Mouse (Mus musculus) heart, postnatal 0 days (tissue): Measurements from ENCODE around the gene Pou3f1. TPM values are rescaled to one million over a fixed set of nuclear protein-coding genes. Genes with fewer than 3 reads are reported as not detected.

Source experiments
- ATAC-seq: fragments of 200-750 bp; cut with Nextera tagmentation; 2 replicates; pipeline ENCODE4 v1.8.0; 2017; ENCODE audit warnings: low read depth, moderate number of reproducible peaks, moderate library complexity; ENCODE audit not compliant: insufficient read depth
- DNase-seq: peaks from one replicate; pipeline ENCODE4 v3.0.0-alpha.2; 2016; ENCODE audit warnings: low spot score
- H3K27ac ChIP-seq: fragments of 300-500 bp; sonication (generic); 2 replicates; pipeline ENCODE4 v1.5.1; 2014; ENCODE audit warnings: low read depth, mild to moderate bottlenecking
- H3K27me3 ChIP-seq: fragments of 300-500 bp; sonication (generic); 2 replicates; pipeline ENCODE4 v1.6.1; 2014; ENCODE audit warnings: low read length, mixed read lengths; ENCODE audit not compliant: control insufficient read depth, insufficient read depth
- H3K36me3 ChIP-seq: fragments of 300-500 bp; sonication (generic); replicated peaks from 2 replicates; pipeline ENCODE4 v1.6.1; 2014; ENCODE audit warnings: low read length, mixed read lengths; ENCODE audit not compliant: control insufficient read depth, insufficient read depth
- H3K4me1 ChIP-seq: fragments of 300-500 bp; sonication (generic); 2 replicates; pipeline ENCODE4 v1.6.1; 2014; ENCODE audit warnings: antibody characterized with exemption; ENCODE audit not compliant: control insufficient read depth, insufficient read depth
- H3K4me2 ChIP-seq: fragments of 300-500 bp; sonication (generic); 2 replicates; pipeline ENCODE4 v1.6.1; 2014; ENCODE audit warnings: low read depth, mild to moderate bottlenecking, low read length, moderate library complexity
- H3K4me3 ChIP-seq: fragments of 300-500 bp; sonication (generic); 2 replicates; pipeline ENCODE4 v1.5.1; 2014; ENCODE audit warnings: low read depth, low read length
- H3K9ac ChIP-seq: fragments of 300-500 bp; sonication (generic); replicated peaks from 2 replicates; pipeline ENCODE4 v1.6.1; 2014; ENCODE audit warnings: low read depth, low read length, mixed read lengths
- H3K9me3 ChIP-seq: fragments of 300-500 bp; sonication (generic); replicated peaks from 2 replicates; pipeline ENCODE4 v1.6.1; 2016; ENCODE audit warnings: low read length; ENCODE audit not compliant: control insufficient read depth
- CTCF ChIP-seq: IDR thresholded peaks from 2 replicates; pipeline ENCODE4 v1.5.1; 2016; ENCODE audit warnings: antibody characterized with exemption, control low read depth, low read depth
- EP300 ChIP-seq: IDR thresholded peaks from 2 replicates; pipeline ENCODE4 v1.6.1; 2016; ENCODE audit warnings: antibody characterized with exemption, low read depth
- WGBS: fragments of 180-500 bp; shearing (Covaris S2); extraction: QIAGEN DNeasy Blood & Tissue Kit; methylation state at CpG from one replicate; pipeline ENCODE4 v1.1.7; 2014; 5-methylcytosine and 5-hydroxymethylcytosine counted together
- polyA plus RNA-seq: library from polyadenylated mRNA; unstranded; fragments of >200 nt; fragmentation: Nextera tagmentation; extraction: Ambion mirVana; gene quantifications from 2 replicates; pipeline ENCODE4 v1.2.1, GENCODE M21; 2015
- total RNA-seq: library from RNA; depleted of rRNA; stranded (reverse); fragments of >200 nt; gene quantifications from 2 replicates; pipeline ENCODE4 v1.2.3, GENCODE M21; 2014; ENCODE audit warnings: low replicate concordance; rRNA removed

The Pou3f1 gene
- 0.04 and 1.5 TPM in 2 replicates for total RNA-seq
- 0.03 and 0.08 TPM in 2 replicates for polyA plus RNA-seq

- WGBS, result 4% methylated on average over 15 of the region's 15 CpGs
- no peak within 1 kb of the TSS for H3K27ac ChIP-seq
These were observed at the start of gene Pou3f1 for GRCm38 (mm10) chr4:124656518-124656853. TSS of gene Pou3f1 (plus strand) at chr4:124656807.

GRCm38 (mm10) chr4:124607166-124607565 is 49.4 kb upstream of the Pou3f1 start:
- Histone ChIP-seq H3K27ac (no peak overlapping the region), H3K27me3 (peaks cover 22% of the 10 kb centered on the region), H3K4me1 (no peaks in the 10 kb centered on the region), H3K4me2 (no peak overlapping the region), H3K4me3 (no peak overlapping the region), H3K9ac (no peak overlapping the region), H3K36me3 (no peaks in the 10 kb centered on the region), H3K9me3 (no peaks in the 10 kb centered on the region)
- WGBS, result 34% methylated on average over 8 of the region's 8 CpGs
- no peak for ATAC-seq
- DNase-seq, result no peak
- TF ChIP-seq EP300 (no peak), CTCF (no peak)

More at GRCm38 (mm10) chr4:124656518-124656853, at the start of gene Pou3f1:
- TF ChIP-seq CTCF (no peak), EP300 (no peak)
- no peak for ATAC-seq
- peaks cover 75% of the 10 kb centered on the region for H3K27me3 ChIP-seq
- H3K4me2 ChIP-seq, result peak within 1 kb of the TSS; percentile 99
- H3K4me1 ChIP-seq, result peaks cover 5% of the 10 kb centered on the region
- H3K4me3 ChIP-seq, result peak within 1 kb of the TSS; percentile 67
- H3K9ac ChIP-seq, result peak within 1 kb of the TSS; percentile 41; the same call in 1 of the 2 replicates
- no peaks in the 10 kb centered on the region for H3K36me3 ChIP-seq
- DNase-seq, result no peak
- H3K9me3 ChIP-seq, result no peaks in the 10 kb centered on the region

DNA sequence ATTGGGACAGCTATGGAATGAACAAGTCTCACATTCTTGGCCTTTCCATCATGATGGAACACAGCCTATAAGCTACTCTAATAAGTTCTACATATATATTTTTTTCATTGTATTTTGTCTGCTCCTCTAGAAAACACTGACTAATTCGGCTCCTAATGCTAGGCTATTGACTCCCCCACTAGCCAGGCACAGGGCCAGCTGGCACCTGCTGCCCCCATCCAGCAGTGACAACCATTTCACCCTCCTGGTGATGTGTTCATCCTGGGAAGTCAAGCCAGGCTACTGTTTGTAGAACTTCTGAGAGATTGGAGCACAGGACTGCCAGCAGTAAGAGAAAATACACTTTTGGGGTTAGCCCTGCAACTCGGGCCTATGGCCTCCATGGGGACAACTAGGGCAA is 46.5 kb upstream of the Pou3f1 start:
- DNase-seq, result no peak
- peaks cover 13% of the 10 kb centered on the region for H3K27me3 ChIP-seq

DNA sequence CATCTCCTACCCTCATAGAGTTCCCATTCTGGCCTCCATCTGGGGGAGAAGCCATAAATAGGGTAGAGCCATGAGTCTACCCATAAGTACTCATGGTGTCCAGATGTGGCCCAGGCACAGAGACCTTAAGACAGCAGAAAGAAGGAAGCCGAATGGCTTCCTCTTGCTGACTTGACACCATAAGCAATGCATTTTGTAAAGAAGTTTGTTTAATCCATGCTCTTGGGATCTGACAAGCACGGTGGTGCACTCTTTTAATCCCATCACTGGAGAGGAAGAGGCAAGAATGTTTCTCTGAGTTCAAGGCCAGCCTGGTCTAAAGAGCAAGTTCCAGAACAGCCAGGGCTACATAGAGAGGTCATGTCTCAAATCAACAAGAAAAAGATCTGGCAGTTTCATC is 45.9 kb upstream of the Pou3f1 start, which contains the start of gene 3100002H09Rik:
Gene 3100002H09Rik (minus strand): TSS at position 101 of the 400 bp plus-strand sequence.
- Histone ChIP-seq H3K4me3 (no peak within 1 kb of the TSS), H3K9ac (no peak within 1 kb of the TSS), H3K36me3 (no peaks in the 10 kb centered on the region), H3K27me3 (peaks cover 8% of the 10 kb centered on the region; the same call in 1 of the 2 replicates), H3K27ac (no peak within 1 kb of the TSS), H3K4me1 (no peaks in the 10 kb centered on the region), H3K9me3 (no peaks in the 10 kb centered on the region), H3K4me2 (no peak within 1 kb of the TSS)
- 83% methylated on average over 2 of the region's 2 CpGs for WGBS
- TF ChIP-seq CTCF (no peak), EP300 (no peak)
- ATAC-seq (no peak), DNase-seq (no peak)

More for the DNA sequence above, 46.5 kb upstream of the Pou3f1 start:
- ATAC-seq, result no peak
- H3K9me3 ChIP-seq, result no peaks in the 10 kb centered on the region
- H3K36me3 ChIP-seq, result no peaks in the 10 kb centered on the region
- H3K4me3 ChIP-seq, result no peak overlapping the region
- H3K4me1 ChIP-seq, result no peaks in the 10 kb centered on the region
- TF ChIP-seq EP300 (no peak), CTCF (no peak)
- no peak overlapping the region for H3K27ac ChIP-seq
- 45% methylated on average over 2 of the region's 2 CpGs for WGBS
- no peak overlapping the region for H3K9ac ChIP-seq
- no peak overlapping the region for H3K4me2 ChIP-seq

- 67% methylated on average over 4 of the region's 4 CpGs for WGBS
- Histone ChIP-seq H3K27ac (no peak overlapping the region), H3K27me3 (peaks cover 4% of the 10 kb centered on the region; the same call in 1 of the 2 replicates), H3K4me2 (no peak overlapping the region), H3K36me3 (no peaks in the 10 kb centered on the region), H3K4me1 (no peaks in the 10 kb centered on the region), H3K4me3 (no peak overlapping the region), H3K9me3 (no peaks in the 10 kb centered on the region), H3K9ac (no peak overlapping the region)
- no peak for ATAC-seq
- DNase-seq, result no peak
- TF ChIP-seq CTCF (no peak), EP300 (no peak)
These were observed 44.8 kb upstream of the Pou3f1 start for GRCm38 (mm10) chr4:124611768-124612167.

GRCm38 (mm10) chr4:124614189-124614588 is 42.4 kb upstream of the Pou3f1 start:
- no peak for DNase-seq
- WGBS, result 10% methylated on average over 1 of the region's 1 CpGs
- Histone ChIP-seq H3K9ac (no peak overlapping the region), H3K4me2 (no peak overlapping the region), H3K4me1 (no peaks in the 10 kb centered on the region), H3K27me3 (0 out of 2 replicates have a peak, but pooled peaks cover 10% of the 10 kb centered on the region), H3K9me3 (no peaks in the 10 kb centered on the region), H3K4me3 (no peak overlapping the region), H3K27ac (no peak overlapping the region), H3K36me3 (no peaks in the 10 kb centered on the region)
- no peak for ATAC-seq
- TF ChIP-seq EP300 (no peak), CTCF (no peak)
